Mouse (Mus musculus): ENCODE data around the gene Zfp36l1.

DNA sequence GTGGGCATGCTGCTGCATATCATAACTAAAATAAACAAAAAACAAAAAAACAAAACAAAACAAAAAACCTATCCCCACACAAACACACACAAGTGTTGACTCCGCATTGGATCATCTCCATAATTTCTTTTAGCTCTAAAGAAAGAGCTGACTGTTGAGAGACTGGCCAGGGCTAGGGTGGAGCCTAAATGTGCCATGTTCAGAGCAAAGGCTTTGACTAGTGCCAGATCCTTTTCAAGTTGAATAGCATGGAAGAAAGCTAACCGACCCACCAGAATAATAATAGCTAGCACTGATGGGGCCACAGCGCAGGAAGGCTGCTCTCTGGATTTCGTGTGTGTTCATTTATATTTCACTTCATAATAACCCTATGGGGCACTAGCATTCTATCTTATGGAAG is 48.5 kb downstream of the Zfp36l1 start:
- no peak for TF ChIP-seq POLR2A (IDR thresholded peaks at IDR 0.05; ENCODE audit: insufficient read depth, low read depth, low read length)
- TF ChIP-seq CTCF (IDR thresholded peaks at IDR 0.05) = no peak
- no peak for TF ChIP-seq EP300 (IDR thresholded peaks at IDR 0.05; ENCODE audit: insufficient read depth, low read depth, low read length)

Data from heart, adult 2 months (tissue).